Mouse (Mus musculus) C2C12 (cell line): Measurements from ENCODE around the gene Scai. TPM values are rescaled to one million over a fixed set of nuclear protein-coding genes. Genes with fewer than 3 reads are reported as not detected.

Experiments used
- H3K27me3 ChIP-seq: one replicate; pipeline ENCODE4 v1.6.1; 2011; ENCODE audit not compliant: control insufficient read depth, insufficient read depth, insufficient read length
- H3K36me3 ChIP-seq: one replicate; pipeline ENCODE4 v1.6.1; 2011; ENCODE audit not compliant: control insufficient read depth, insufficient read depth
- H3K4me3 ChIP-seq: one replicate; pipeline ENCODE4 v1.5.1; 2011; ENCODE audit warnings: mild to moderate bottlenecking, control low read depth; ENCODE audit not compliant: poor library complexity, insufficient read depth, severe bottlenecking
- H3K79me2 ChIP-seq: one replicate; pipeline ENCODE4 v1.6.1; 2011; ENCODE audit not compliant: control insufficient read depth, insufficient read depth
- H3K79me3 ChIP-seq: one replicate; pipeline ENCODE4 v1.6.1; 2011; ENCODE audit warnings: low read depth, control low read depth
- H3ac ChIP-seq: one replicate; pipeline ENCODE3; 2011; ENCODE audit warnings: low read depth; ENCODE audit not compliant: control insufficient read depth, insufficient read length
- CEBPB ChIP-seq: IDR thresholded peaks from one replicate; pipeline ENCODE4 v1.6.1; 2011; ENCODE audit warnings: low read depth, mild to moderate bottlenecking, control low read depth, moderate library complexity
- CTCF ChIP-seq: IDR thresholded peaks from one replicate; pipeline ENCODE4 v1.5.1; 2011; ENCODE audit not compliant: control insufficient read depth, insufficient read depth, insufficient read length
- FOSL1 ChIP-seq: IDR thresholded peaks from one replicate; pipeline ENCODE4 v1.8.0; 2011; ENCODE audit warnings: mild to moderate bottlenecking, low read length; ENCODE audit not compliant: poor library complexity, insufficient read depth, severe bottlenecking
- MYOD1 ChIP-seq: IDR thresholded peaks from one replicate; pipeline ENCODE4 v1.6.1; 2011; ENCODE audit warnings: low read depth; ENCODE audit not compliant: control insufficient read depth, insufficient read length
- USF1 ChIP-seq: IDR thresholded peaks from one replicate; pipeline ENCODE4 v1.6.1; 2011; ENCODE audit warnings: low read depth, mild to moderate bottlenecking, control low read depth, moderate library complexity
- polyA plus RNA-seq: library from polyadenylated mRNA; unstranded; fragments of >200 nt; fragmentation: generic; extraction: Trizol; gene quantifications from one replicate; pipeline ENCODE4 v1.2.1, GENCODE M21; 2012; ENCODE audit warnings: missing spikeins

The Scai gene
- polyA plus RNA-seq, 1 experiment: 1.4 TPM

GRCm38 (mm10) chr2:39016581-39016980 is 174.0 kb downstream of the Scai start:
- H3ac ChIP-seq: no peak overlapping the region
- peaks cover 67% of the 10 kb centered on the region for H3K36me3 ChIP-seq
- no peaks in the 10 kb centered on the region for H3K27me3 ChIP-seq
- no peak for TF ChIP-seq MYOD1
- TF ChIP-seq USF1: no peak
- TF ChIP-seq CEBPB: no peak
- TF ChIP-seq CTCF: no peak
- no peak for TF ChIP-seq FOSL1
- peaks cover 10% of the 10 kb centered on the region for H3K79me3 ChIP-seq
- H3K4me3 ChIP-seq: no peak overlapping the region
- peaks cover 16% of the 10 kb centered on the region for H3K79me2 ChIP-seq

Other genes with a start within 250 kb of the Scai start
- 0.61 TPM for gene Wdr38, start 193.3 kb downstream of the Scai start, polyA plus RNA-seq
- 73.7 TPM for gene Arpc5l, start 185.4 kb downstream of the Scai start, polyA plus RNA-seq
- 1,492 TPM for gene Rpl35, start 185.1 kb downstream of the Scai start, polyA plus RNA-seq
- 4.1 TPM for gene Golga1, start 125.2 kb downstream of the Scai start, polyA plus RNA-seq
- 29.8 TPM for gene Ppp6c, start 35.7 kb upstream of the Scai start, polyA plus RNA-seq